Mouse (Mus musculus) embryonic fibroblast, embryonic 13.5 days (primary cell): ENCODE measurements at regions not wholly inside any gene's neighbourhood (a gene's known extent, or its start where the extent isn't known, plus 50 kb on each side); places are given as distances from the start of the nearest gene placed in this dataset.

Experiments
- H3K27ac ChIP-seq: 2 replicates; pipeline ENCODE4 v1.5.1; 2012; ENCODE audit warnings: low read length, control low read depth, inconsistent platforms; ENCODE audit not compliant: insufficient read depth
- H3K4me1 ChIP-seq: 2 replicates; pipeline ENCODE4 v1.6.1; 2011; ENCODE audit warnings: low read length; ENCODE audit not compliant: control insufficient read depth, insufficient read depth
- H3K4me3 ChIP-seq: 2 replicates; pipeline ENCODE4 v1.5.1; 2011; ENCODE audit warnings: mild to moderate bottlenecking, control low read depth, low read length; ENCODE audit not compliant: insufficient read depth
- CTCF ChIP-seq: IDR thresholded peaks from 2 replicates; pipeline ENCODE4 v1.5.1; 2011; ENCODE audit warnings: mild to moderate bottlenecking, control low read depth, low read length, moderate library complexity, borderline replicate concordance; ENCODE audit not compliant: insufficient read depth
- POLR2A ChIP-seq: IDR thresholded peaks from 2 replicates; pipeline ENCODE4 v1.6.1; 2011; ENCODE audit warnings: low read depth, mild to moderate bottlenecking, control low read depth, low read length, moderate library complexity

DNA sequence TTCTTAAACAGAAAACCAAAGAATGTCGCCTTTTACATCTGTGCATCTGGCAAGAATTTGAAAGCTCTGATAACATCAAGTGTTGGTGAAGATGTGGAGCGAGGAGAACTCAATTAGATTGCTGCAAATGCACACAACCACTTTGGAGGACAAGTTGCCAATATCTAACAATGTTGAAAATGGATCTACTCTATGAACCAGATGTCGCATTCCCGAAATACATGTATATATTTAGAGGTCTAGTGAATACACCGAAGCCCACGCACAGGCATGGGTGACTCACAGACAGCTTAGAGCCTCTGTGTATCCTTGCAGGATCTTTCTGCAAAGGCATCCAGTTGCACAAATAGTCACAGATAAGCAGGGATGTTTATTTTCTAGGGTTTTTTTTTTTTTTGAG is 108.4 kb downstream of the Ddx1 start:
- H3K4me3 ChIP-seq, result no peak overlapping the region
- H3K27ac ChIP-seq, result no peak overlapping the region
- TF ChIP-seq CTCF, result no peak
- no peak for TF ChIP-seq POLR2A
- H3K4me1 ChIP-seq, result peaks cover 9% of the 10 kb centered on the region

DNA sequence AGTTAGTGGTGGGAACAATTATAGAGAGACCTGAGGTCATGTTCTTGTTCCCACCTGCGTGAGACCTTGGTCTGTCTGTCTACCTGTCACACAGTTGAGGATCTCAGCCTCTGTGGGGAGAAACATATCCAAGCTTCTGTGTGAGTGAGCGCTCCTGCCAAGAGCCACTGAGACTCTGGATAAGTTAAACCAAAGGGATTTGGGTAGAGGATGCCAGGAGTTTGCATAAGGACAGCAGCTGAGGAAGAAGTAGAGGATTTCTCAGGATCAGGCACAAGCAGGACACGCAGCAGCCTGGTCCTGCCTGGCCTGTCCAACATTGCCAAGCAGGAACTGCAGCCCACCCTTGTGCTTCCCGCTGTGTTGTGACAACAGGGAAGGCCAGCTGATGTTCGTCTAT is 109.8 kb downstream of the Ddx1 start:
- TF ChIP-seq CTCF, result no peak
- TF ChIP-seq POLR2A, result no peak
- Histone ChIP-seq H3K27ac (no peak overlapping the region), H3K4me1 (peaks cover 4% of the 10 kb centered on the region; the same call in 1 of the 2 replicates), H3K4me3 (no peak overlapping the region)

DNA sequence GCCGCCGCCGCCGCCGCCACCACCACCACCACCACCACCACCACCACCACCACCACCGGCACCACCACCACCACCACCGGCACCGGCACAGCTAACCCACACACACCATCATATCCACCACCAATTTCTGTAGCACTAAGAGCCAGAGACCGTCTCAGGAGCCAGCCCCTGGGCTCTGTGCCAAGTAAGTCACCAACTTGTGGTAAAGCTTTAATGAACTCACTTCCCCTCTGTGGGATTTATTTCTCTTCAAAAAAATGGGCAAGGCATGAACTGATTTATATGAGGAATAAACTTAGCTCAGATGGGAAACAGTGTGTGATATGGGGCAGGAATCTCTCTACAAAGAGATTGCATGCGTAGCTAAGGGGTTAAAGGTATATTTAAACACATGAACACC is 114.8 kb downstream of the Ddx1 start:
- no peak for TF ChIP-seq CTCF
- H3K27ac ChIP-seq, result no peak overlapping the region

DNA sequence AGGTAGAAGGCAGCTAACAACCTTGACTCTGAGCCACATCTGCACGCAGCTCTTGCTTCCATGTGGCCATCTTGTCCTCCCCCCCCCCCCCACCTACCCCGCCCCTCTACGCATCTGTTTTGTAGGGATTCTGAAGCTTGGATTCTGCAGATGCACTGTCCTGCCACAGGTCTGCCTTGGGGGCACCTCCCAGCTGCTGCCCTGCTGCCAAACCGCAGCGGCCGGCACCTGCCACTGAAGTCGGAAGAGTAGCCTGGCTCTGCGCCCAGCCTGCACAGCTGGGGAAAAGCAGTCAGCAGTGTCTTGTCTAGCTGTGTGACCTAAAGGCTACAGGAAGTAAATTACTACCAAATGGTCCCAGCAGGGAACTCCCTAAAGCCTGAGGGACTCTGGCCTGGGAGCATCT is 119.3 kb downstream of the Ddx1 start:
- Histone ChIP-seq H3K27ac (no peak overlapping the region), H3K4me3 (no peak overlapping the region), H3K4me1 (no peaks in the 10 kb centered on the region)
- no peak for TF ChIP-seq CTCF
- TF ChIP-seq POLR2A, result no peak

More for the DNA sequence above, 114.8 kb downstream of the Ddx1 start:
- no peaks in the 10 kb centered on the region for H3K4me1 ChIP-seq
- no peak overlapping the region for H3K4me3 ChIP-seq

DNA sequence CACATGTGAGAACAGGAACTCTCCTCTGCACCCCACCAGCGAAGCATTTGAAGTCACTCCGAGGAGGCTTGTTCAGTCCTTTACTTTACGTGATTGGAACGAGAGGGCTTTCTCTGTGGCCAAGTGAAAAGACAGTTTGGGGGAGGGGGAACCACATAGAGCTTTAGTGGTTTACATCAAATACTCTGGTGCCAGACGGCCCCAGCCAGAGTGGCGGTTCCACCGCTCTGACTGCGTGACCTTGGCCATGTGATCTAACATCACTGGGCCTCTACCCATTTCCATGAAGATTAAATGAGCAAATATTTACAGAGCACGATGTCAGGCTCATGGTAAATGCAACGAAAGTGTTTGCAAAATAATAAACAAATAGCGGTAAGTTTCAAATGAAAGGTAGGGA is 121.6 kb downstream of the Ddx1 start:
- no peak overlapping the region for H3K4me3 ChIP-seq
- no peak for TF ChIP-seq POLR2A
- TF ChIP-seq CTCF, result no peak
- no peak overlapping the region for H3K27ac ChIP-seq
- H3K4me1 ChIP-seq, result no peaks in the 10 kb centered on the region

DNA sequence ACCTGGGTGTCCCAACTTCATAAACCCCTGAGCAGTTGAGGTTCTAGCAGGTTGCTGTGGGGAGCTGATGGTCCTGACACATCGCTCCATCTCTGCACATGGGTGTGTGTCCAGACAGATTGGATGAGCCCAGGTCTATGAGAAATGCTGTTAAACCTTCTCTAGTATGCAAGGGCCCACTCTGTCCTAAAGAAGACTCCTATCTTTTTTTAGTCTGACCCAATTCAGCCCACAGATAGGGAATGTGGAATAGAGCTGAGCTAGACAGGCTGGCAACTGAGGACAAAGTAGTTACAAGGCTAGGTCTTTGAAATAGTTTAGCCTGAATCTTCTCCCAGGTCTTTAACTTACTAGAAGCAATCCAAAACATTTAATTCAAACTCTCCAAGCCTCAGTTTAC is 124.0 kb downstream of the Ddx1 start:
- H3K4me1 ChIP-seq, result no peaks in the 10 kb centered on the region

DNA sequence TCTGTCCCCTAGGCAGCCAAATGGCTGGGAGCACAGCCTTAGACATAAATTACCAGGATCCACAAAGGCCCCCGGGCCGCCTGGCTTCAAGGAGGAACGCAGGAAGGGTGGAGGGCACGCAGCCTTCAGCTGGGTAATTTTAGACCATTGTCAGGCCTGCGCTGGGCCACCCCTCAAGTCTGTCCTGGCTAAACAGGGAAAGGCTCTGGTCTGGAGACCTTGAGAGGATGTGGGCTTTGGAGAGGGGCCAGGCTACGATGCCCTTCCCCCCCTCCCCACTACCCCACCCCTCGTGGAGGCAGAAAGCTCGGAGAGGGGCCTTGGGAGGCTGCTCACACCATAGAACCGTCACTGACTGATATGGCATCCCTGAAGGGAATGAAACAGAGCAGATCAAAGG is 126.7 kb downstream of the Ddx1 start:
- Histone ChIP-seq H3K27ac (no peak overlapping the region), H3K4me3 (no peak overlapping the region), H3K4me1 (no peaks in the 10 kb centered on the region)
- TF ChIP-seq POLR2A, result no peak

More for the DNA sequence above, 124.0 kb downstream of the Ddx1 start:
- H3K4me3 ChIP-seq, result no peak overlapping the region
- H3K27ac ChIP-seq, result no peak overlapping the region
- TF ChIP-seq CTCF, result no peak

DNA sequence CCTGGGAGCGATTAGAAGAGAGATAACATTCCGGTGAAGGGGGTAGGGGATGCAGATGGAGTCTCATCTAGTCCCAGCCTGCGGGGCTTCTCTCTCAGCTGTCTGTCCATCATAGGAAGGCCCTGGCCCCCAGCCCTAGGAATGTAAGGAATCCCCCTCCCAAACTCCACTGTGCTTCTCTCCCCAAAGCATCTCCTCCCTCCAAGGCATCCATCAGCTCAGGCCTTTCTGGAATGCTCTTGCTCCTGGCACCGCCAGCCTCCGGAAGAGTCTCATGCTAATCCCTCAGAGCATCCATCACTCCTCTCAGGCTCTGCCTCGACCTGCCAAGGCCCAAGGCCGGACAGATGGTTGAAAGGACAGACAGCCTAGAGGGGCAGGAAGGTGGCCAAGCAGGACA is 128.4 kb downstream of the Ddx1 start:
- no peaks in the 10 kb centered on the region for H3K4me1 ChIP-seq
- TF ChIP-seq POLR2A, result no peak
- TF ChIP-seq CTCF, result no peak
- no peak overlapping the region for H3K4me3 ChIP-seq
- no peak overlapping the region for H3K27ac ChIP-seq

DNA sequence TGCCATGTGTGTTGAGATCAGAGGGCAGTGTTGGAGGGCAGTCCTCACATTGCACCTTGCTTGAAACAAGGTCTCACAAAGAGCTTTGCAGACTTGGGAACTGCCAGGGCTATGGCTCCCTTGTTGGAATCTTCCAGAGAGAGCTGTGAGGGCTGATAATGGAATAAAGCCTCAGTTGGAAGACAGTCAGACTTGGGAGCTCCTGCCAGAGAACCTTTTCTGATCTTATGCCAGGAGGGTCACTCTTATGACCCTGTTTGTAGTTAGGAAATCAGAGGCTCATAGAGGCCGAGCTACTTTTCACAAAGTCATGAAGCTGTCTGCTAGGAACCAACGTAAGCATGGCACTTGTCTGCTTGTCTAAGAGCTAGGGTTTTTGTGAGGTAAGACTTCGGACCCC is 129.4 kb downstream of the Ddx1 start:
- TF ChIP-seq CTCF, result no peak
- TF ChIP-seq POLR2A, result no peak
- Histone ChIP-seq H3K4me3 (no peak overlapping the region), H3K4me1 (peaks cover 3% of the 10 kb centered on the region; the same call in 1 of the 2 replicates), H3K27ac (no peak overlapping the region)

DNA sequence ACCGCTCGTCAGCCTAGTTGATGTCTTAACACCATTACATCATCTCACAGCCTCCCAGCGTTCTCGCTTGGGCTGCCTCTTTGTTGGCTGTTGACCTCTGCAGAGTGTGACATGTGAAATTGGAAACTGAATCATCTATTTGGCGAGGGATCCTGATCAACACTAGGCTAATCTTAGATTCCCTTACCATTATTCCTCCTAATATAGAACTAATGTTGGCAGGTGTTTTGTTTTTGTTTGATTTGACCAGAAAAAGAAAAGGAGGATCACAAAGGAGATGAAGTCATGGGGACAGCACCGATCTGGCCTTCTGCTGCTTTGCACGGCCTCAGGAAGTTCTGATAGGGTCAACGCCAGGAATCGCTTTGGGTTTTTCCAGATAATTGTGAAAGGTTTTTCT is 131.0 kb downstream of the Ddx1 start:
- Histone ChIP-seq H3K27ac (no peak overlapping the region), H3K4me1 (peaks cover 5% of the 10 kb centered on the region), H3K4me3 (no peak overlapping the region)
- no peak for TF ChIP-seq POLR2A
- no peak for TF ChIP-seq CTCF

DNA sequence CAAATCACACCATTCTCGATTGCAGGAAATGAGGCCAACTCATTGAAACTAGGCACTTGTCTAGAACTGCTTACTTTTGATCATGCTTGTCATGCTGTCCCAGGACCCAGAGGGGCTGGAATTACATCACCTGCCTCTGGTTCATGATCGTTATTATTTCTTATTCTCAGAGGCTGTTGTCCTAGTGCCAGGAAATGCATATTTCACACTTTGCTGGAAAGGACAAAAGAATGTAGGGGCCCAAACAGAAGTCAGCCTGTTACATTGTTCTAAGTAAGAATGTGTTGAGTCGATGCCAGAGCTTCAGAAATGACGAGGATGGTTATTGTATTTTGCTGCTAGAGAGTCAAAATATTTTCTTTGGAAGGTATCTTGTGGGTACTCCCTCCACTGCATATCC is 134.7 kb downstream of the Ddx1 start:
- H3K27ac ChIP-seq, result no peak overlapping the region
- TF ChIP-seq CTCF (no peak), POLR2A (no peak)
- H3K4me1 ChIP-seq, result peaks cover 5% of the 10 kb centered on the region
- H3K4me3 ChIP-seq, result no peak overlapping the region
